Mouse (Mus musculus) cerebellum, adult 2 months (tissue): ENCODE measurements around the gene Grap. TPM values are rescaled to one million over a fixed set of nuclear protein-coding genes. Genes with fewer than 3 reads are reported as not detected.

Experiments used
- DNase-seq, 2 experiments: peaks; one replicate each; pipeline ENCODE4 v3.0.0; 2021
- H3K27ac ChIP-seq: fragments of 200-500 bp; 2 replicates; pipeline ENCODE4 v1.5.1; 2012; ENCODE audit warnings: low read length, control low read depth, inconsistent platforms; ENCODE audit not compliant: insufficient read depth
- H3K27me3 ChIP-seq: fragments of 200-500 bp; 2 replicates; pipeline ENCODE4 v1.6.1; 2012; ENCODE audit warnings: inconsistent platforms, mild to moderate bottlenecking, low read length, moderate library complexity; ENCODE audit not compliant: control insufficient read depth, insufficient read depth
- H3K4me1 ChIP-seq: fragments of 200-500 bp; 2 replicates; pipeline ENCODE4 v1.6.1; 2011; ENCODE audit warnings: low read length; ENCODE audit not compliant: control insufficient read depth, insufficient read depth
- H3K4me3 ChIP-seq: fragments of 200-500 bp; replicated peaks from 2 replicates; pipeline ENCODE3; 2011; ENCODE audit warnings: mild to moderate bottlenecking, low read depth, low read length, control low read depth; ENCODE audit not compliant: insufficient read depth
- CTCF ChIP-seq: fragments of 200-500 bp; IDR thresholded peaks from 2 replicates; pipeline ENCODE4 v1.5.1; 2011; ENCODE audit warnings: low read depth, mild to moderate bottlenecking, control low read depth, low read length, moderate library complexity, borderline replicate concordance; ENCODE audit not compliant: insufficient read depth
- POLR2A ChIP-seq: fragments of 200-500 bp; IDR thresholded peaks from 2 replicates; pipeline ENCODE4 v1.6.1; 2011; ENCODE audit warnings: low read length, control low read depth, borderline replicate concordance; ENCODE audit not compliant: insufficient read depth
- WGBS: fragments of 180-500 bp; shearing (Covaris S2); methylation state at CpG from one replicate; pipeline ENCODE4 v1.1.7; 2018; 5-methylcytosine and 5-hydroxymethylcytosine counted together
- polyA plus RNA-seq: library from polyadenylated mRNA; depleted of rRNA; stranded (reverse); fragments of >200 nt; gene quantifications from 2 replicates; pipeline ENCODE4 v1.2.3, GENCODE M21; 2012

The Grap gene
- polyA plus RNA-seq, 1 experiment: 5.4 TPM

- Histone ChIP-seq H3K27ac (no peak overlapping the region), H3K4me1 (no peaks in the 10 kb centered on the region; the same call in 1 of the 2 replicates), H3K4me3 (no peak overlapping the region), H3K27me3 (no peaks in the 10 kb centered on the region)
- TF ChIP-seq POLR2A: no peak
- TF ChIP-seq CTCF: no peak
- no peak for DNase-seq
- 88% methylated on average over 7 of the region's 7 CpGs for whole genome bisulfite sequencing
Measured at GRCm38 (mm10) chr11:61617293-61617975, 35.6 kb upstream of the Grap start.

DNA sequence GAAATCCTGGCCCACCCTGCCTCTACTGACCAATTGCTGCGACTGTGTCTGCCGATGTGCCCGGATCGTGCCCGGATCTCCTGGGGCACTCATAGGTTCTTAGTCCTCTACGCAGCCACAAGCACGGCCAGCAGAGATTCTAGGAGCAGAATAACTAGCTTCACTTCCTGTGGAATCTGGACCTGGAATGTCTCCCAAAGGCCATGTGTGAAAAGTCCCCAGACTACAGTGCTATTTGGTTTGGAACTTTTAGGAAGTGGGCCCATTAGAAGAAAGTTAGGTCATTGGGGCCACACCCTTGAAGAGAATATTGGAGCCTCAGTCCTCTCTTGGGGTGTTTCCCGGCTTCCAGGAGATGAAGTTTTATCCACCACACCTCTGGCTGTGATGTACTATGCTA is 34.9 kb upstream of the Grap start:
- no peak for DNase-seq
- no peak overlapping the region for H3K4me3 ChIP-seq
- TF ChIP-seq POLR2A (no peak), CTCF (no peak)
- no peaks in the 10 kb centered on the region; the same call in 1 of the 2 replicates for H3K4me1 ChIP-seq
- 94% methylated on average over 8 of the region's 8 CpGs for WGBS
- H3K27ac ChIP-seq: no peak overlapping the region
- H3K27me3 ChIP-seq: no peaks in the 10 kb centered on the region

- H3K4me3 ChIP-seq: no peak overlapping the region
- 80% methylated on average over 8 of the region's 8 CpGs for WGBS
- TF ChIP-seq POLR2A: no peak
- TF ChIP-seq CTCF: no peak
- DNase-seq: no peak
- no peaks in the 10 kb centered on the region; the same call in 1 of the 2 replicates for H3K4me1 ChIP-seq
- H3K27ac ChIP-seq: no peak overlapping the region
- no peaks in the 10 kb centered on the region for H3K27me3 ChIP-seq
Measured at GRCm38 (mm10) chr11:61618571-61618970, 34.5 kb upstream of the Grap start.

GRCm38 (mm10) chr11:61619356-61619755 is 33.7 kb upstream of the Grap start:
- no peak for TF ChIP-seq POLR2A
- no peak for TF ChIP-seq CTCF
- H3K27ac ChIP-seq: peak overlapping the region; percentile 93
- WGBS: 10% methylated on average over 6 of the region's 6 CpGs
- H3K27me3 ChIP-seq: no peaks in the 10 kb centered on the region
- H3K4me1 ChIP-seq: no peaks in the 10 kb centered on the region; the same call in 1 of the 2 replicates
- H3K4me3 ChIP-seq: peak overlapping the region; percentile 73
- no peak for DNase-seq

DNA sequence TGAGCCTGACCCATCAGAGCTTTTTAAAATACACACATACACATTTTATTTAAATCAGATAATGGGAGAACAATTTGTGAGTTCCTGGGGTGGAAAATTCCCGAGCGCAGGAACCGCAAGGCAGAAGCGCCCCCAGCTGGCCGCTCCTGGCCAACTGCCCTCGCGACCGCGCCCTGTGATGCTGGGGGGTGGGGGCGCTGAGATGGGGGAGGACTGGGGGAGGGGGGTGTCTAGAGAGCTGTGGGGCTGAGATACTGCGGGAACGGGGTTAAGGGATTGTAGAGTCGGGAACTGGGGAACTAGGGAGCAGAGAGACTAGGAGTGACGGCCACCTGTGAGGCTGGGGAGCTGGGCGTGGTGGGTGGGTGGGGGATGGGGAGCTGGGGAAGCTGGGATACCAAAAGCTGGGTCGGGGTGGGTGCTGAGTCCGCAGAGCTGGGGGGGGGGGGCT is 33.2 kb upstream of the Grap start:
- under 1% methylated on average over 16 of the region's 17 CpGs for WGBS
- Histone ChIP-seq H3K4me3 (peak overlapping the region; percentile 73), H3K4me1 (no peaks in the 10 kb centered on the region; the same call in 1 of the 2 replicates), H3K27ac (peak overlapping the region; percentile 93), H3K27me3 (no peaks in the 10 kb centered on the region)
- TF ChIP-seq POLR2A (no peak), CTCF (peak; percentile 52)
- peak; percentile 83 to 86 for DNase-seq

DNA sequence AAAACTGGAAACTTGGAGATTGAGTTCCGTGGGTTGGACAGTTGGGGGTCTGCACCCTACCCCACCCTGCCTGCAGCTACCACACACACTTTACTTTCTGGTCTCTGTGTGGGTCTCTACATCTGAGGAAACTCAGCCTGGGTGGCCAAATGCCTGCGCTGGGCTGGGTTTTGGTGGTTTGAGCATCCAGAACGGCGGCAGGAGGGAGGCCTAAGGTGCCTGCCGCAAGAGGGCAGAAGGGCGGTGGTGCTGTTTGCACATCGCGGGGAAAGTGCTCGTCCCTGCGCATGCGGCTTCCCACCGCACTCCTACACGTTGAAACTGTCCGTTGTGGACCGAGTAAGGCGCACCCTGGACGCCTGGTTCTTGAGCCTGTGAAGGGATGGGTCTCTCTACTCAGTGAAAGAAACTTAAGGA is 32.8 kb upstream of the Grap start:
- H3K4me3 ChIP-seq: peak overlapping the region; percentile 73
- H3K27me3 ChIP-seq: no peaks in the 10 kb centered on the region
- WGBS: 1% methylated on average over 17 of the region's 17 CpGs
- TF ChIP-seq POLR2A (peak; percentile 54; the same call in 1 of the 2 replicates), CTCF (peak; percentile 83)
- peak; percentile 90 to 92 for DNase-seq
- H3K4me1 ChIP-seq: no peaks in the 10 kb centered on the region; the same call in 1 of the 2 replicates
- H3K27ac ChIP-seq: peak overlapping the region; percentile 83

DNA sequence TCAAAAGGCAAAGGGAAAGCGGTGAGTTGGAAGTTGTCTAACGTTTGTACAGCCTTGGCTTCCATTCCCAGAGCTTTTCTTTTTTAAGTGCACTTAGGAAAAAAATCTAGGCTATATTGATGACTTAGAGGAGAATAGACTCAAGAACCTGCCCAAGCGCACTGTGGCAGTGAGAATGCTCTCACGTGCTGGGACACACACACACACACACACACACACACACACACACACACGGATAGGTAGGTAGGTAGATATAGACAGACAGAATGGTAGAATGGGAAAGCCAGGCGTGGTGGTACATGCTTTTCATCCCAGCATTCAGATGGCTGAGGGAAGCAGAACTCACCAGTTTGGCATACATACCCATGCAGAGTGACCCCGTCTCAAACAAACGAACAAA is 32.3 kb upstream of the Grap start:
- 0 out of 2 replicates have a peak overlapping the region, but pooled peaks have one; percentile 83 for H3K27ac ChIP-seq
- WGBS: 54% methylated on average over 8 of the region's 8 CpGs

DNA sequence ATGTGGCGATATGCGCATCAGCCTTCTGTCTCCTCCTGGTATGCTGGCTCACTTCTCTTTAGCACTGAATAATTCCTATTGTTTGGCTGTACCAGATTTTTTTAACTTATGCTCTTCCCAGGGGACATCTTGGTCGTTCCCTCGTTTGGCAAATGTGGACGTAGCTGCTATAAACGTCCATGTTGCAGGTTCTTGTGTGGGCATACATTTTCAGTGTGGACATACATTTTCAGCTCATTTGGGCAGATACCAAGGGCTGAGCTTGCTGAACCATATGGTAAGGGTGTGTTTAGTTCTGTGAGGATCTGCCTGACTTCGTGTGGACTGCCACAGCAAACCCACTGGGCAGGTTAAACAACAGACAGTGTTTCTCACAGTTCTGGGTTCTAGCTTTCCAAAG is 27.9 kb upstream of the Grap start:
- no peak for TF ChIP-seq POLR2A
- TF ChIP-seq CTCF: no peak
- Histone ChIP-seq H3K27me3 (no peaks in the 10 kb centered on the region), H3K4me3 (no peak overlapping the region), H3K27ac (no peak overlapping the region), H3K4me1 (no peaks in the 10 kb centered on the region)
- WGBS: 46% methylated on average over 7 of the region's 7 CpGs
- no peak for DNase-seq

More for the DNA sequence above, 32.3 kb upstream of the Grap start:
- H3K27me3 ChIP-seq: no peaks in the 10 kb centered on the region
- no peaks in the 10 kb centered on the region; the same call in 1 of the 2 replicates for H3K4me1 ChIP-seq
- no peak for DNase-seq
- TF ChIP-seq POLR2A (no peak), CTCF (no peak)
- peak overlapping the region; percentile 73 for H3K4me3 ChIP-seq
